Mouse (Mus musculus) hindbrain, embryonic 16.5 days (tissue): ENCODE measurements at regions not wholly inside any gene's neighbourhood (a gene's known extent, or its start where the extent isn't known, plus 50 kb on each side); places are given as distances from the start of the nearest gene placed in this dataset.

ENCODE experiments used
- ATAC-seq: fragments of 200-750 bp; cut with Nextera tagmentation; 2 replicates; pipeline ENCODE4 v1.8.0; 2017; ENCODE audit warnings: moderate TSS enrichment, moderate library complexity
- H3K27ac ChIP-seq: fragments of 300-500 bp; sonication (generic); 2 replicates; pipeline ENCODE4 v1.5.1; 2014; ENCODE audit warnings: low read depth, mild to moderate bottlenecking, control low read depth, low read length, moderate library complexity
- H3K27me3 ChIP-seq: fragments of 300-500 bp; sonication (generic); replicated peaks from 2 replicates; pipeline ENCODE4 v1.6.1; 2014; ENCODE audit warnings: low read length; ENCODE audit not compliant: control insufficient read depth, insufficient read depth
- H3K36me3 ChIP-seq: fragments of 300-500 bp; sonication (generic); 2 replicates; pipeline ENCODE4 v1.6.1; 2014; ENCODE audit warnings: mild to moderate bottlenecking, low read length, moderate library complexity, mixed read lengths; ENCODE audit not compliant: control insufficient read depth, insufficient read depth
- H3K4me1 ChIP-seq: fragments of 300-500 bp; sonication (generic); 2 replicates; pipeline ENCODE4 v1.6.1; 2014; ENCODE audit warnings: low read depth, low read length; ENCODE audit not compliant: control insufficient read depth, insufficient read depth
- H3K4me2 ChIP-seq: fragments of 300-500 bp; sonication (generic); 2 replicates; pipeline ENCODE4 v1.6.1; 2014; ENCODE audit warnings: mild to moderate bottlenecking, low read length, control low read depth, moderate library complexity
- H3K4me3 ChIP-seq: fragments of 300-500 bp; sonication (generic); 2 replicates; pipeline ENCODE4 v1.5.1; 2014; ENCODE audit warnings: mild to moderate bottlenecking, low read length, control low read depth, moderate library complexity
- H3K9ac ChIP-seq: fragments of 300-500 bp; sonication (generic); 2 replicates; pipeline ENCODE4 v1.6.1; 2014; ENCODE audit warnings: low read depth, mild to moderate bottlenecking, control low read depth, low read length, moderate library complexity
- H3K9me3 ChIP-seq: fragments of 300-500 bp; sonication (generic); 2 replicates; pipeline ENCODE4 v1.6.1; 2014; ENCODE audit warnings: mild to moderate bottlenecking, low read length, moderate library complexity; ENCODE audit not compliant: control insufficient read depth
- WGBS: fragments of 180-500 bp; shearing (Covaris S2); extraction: QIAGEN DNeasy Blood & Tissue Kit; methylation state at CpG from one replicate; pipeline ENCODE4 v1.1.7; 2014; 5-methylcytosine and 5-hydroxymethylcytosine counted together

- no peaks in the 10 kb centered on the region for H3K4me1 ChIP-seq
- no peaks in the 10 kb centered on the region for H3K9me3 ChIP-seq
- H3K27me3 ChIP-seq: no peaks in the 10 kb centered on the region
- 83% methylated on average over 7 of the region's 7 CpGs for WGBS
- H3K9ac ChIP-seq: no peak overlapping the region
- H3K36me3 ChIP-seq: no peaks in the 10 kb centered on the region
- no peak for ATAC-seq
- H3K4me2 ChIP-seq: no peak overlapping the region
- no peak overlapping the region for H3K27ac ChIP-seq
- H3K4me3 ChIP-seq: no peak overlapping the region
These were observed 98.0 kb downstream of the Mbl2 start for GRCm38 (mm10) chr19:30330792-30331191.

- 36% methylated on average over 1 of the region's 1 CpGs for WGBS
- H3K27me3 ChIP-seq: no peaks in the 10 kb centered on the region
- H3K4me1 ChIP-seq: no peaks in the 10 kb centered on the region
- H3K27ac ChIP-seq: no peak overlapping the region
- no peaks in the 10 kb centered on the region for H3K9me3 ChIP-seq
- H3K9ac ChIP-seq: no peak overlapping the region
- H3K4me3 ChIP-seq: no peak overlapping the region
- ATAC-seq: no peak
- H3K4me2 ChIP-seq: no peak overlapping the region
- H3K36me3 ChIP-seq: no peaks in the 10 kb centered on the region
These were observed 99.1 kb downstream of the Mbl2 start for GRCm38 (mm10) chr19:30331850-30332249.

GRCm38 (mm10) chr19:30344401-30344800 is 111.7 kb downstream of the Mbl2 start:
- no peak overlapping the region for H3K9ac ChIP-seq
- no peak for ATAC-seq
- WGBS: 93% methylated on average over 5 of the region's 5 CpGs

GRCm38 (mm10) chr19:30348924-30349323 is 116.2 kb downstream of the Mbl2 start:
- no peaks in the 10 kb centered on the region for H3K27me3 ChIP-seq
- H3K9ac ChIP-seq: no peak overlapping the region
- no peak for ATAC-seq
- H3K36me3 ChIP-seq: no peaks in the 10 kb centered on the region
- H3K4me3 ChIP-seq: no peak overlapping the region
- H3K9me3 ChIP-seq: no peaks in the 10 kb centered on the region
- H3K4me2 ChIP-seq: no peak overlapping the region
- H3K27ac ChIP-seq: no peak overlapping the region
- H3K4me1 ChIP-seq: no peaks in the 10 kb centered on the region
- WGBS: 86% methylated on average over 6 of the region's 6 CpGs

More at GRCm38 (mm10) chr19:30344401-30344800, 111.7 kb downstream of the Mbl2 start:
- Histone ChIP-seq H3K4me1 (no peaks in the 10 kb centered on the region), H3K27me3 (no peaks in the 10 kb centered on the region), H3K27ac (no peak overlapping the region), H3K4me2 (no peak overlapping the region), H3K4me3 (no peak overlapping the region), H3K36me3 (no peaks in the 10 kb centered on the region), H3K9me3 (no peaks in the 10 kb centered on the region)

- Histone ChIP-seq H3K9ac (no peak overlapping the region), H3K36me3 (no peaks in the 10 kb centered on the region), H3K27ac (no peak overlapping the region), H3K27me3 (no peaks in the 10 kb centered on the region), H3K4me1 (no peaks in the 10 kb centered on the region), H3K9me3 (no peaks in the 10 kb centered on the region), H3K4me3 (no peak overlapping the region), H3K4me2 (no peak overlapping the region)
- WGBS: 40% methylated on average over 4 of the region's 4 CpGs
- no peak for ATAC-seq
These were observed 122.2 kb downstream of the Mbl2 start for GRCm38 (mm10) chr19:30354981-30355380.

GRCm38 (mm10) chr19:30358961-30359360 is 126.2 kb downstream of the Mbl2 start:
- no peak for ATAC-seq
- Histone ChIP-seq H3K4me3 (no peak overlapping the region), H3K9me3 (no peaks in the 10 kb centered on the region), H3K9ac (no peak overlapping the region), H3K36me3 (no peaks in the 10 kb centered on the region), H3K27ac (no peak overlapping the region), H3K27me3 (no peaks in the 10 kb centered on the region), H3K4me1 (no peaks in the 10 kb centered on the region), H3K4me2 (no peak overlapping the region)
- WGBS: 73% methylated on average over 6 of the region's 6 CpGs

GRCm38 (mm10) chr19:30371901-30372300 is 139.2 kb downstream of the Mbl2 start:
- no peak for ATAC-seq
- Histone ChIP-seq H3K4me2 (no peak overlapping the region), H3K4me3 (no peak overlapping the region), H3K36me3 (no peaks in the 10 kb centered on the region), H3K27ac (no peak overlapping the region), H3K9me3 (no peaks in the 10 kb centered on the region), H3K4me1 (no peaks in the 10 kb centered on the region), H3K27me3 (no peaks in the 10 kb centered on the region), H3K9ac (no peak overlapping the region)
- 69% methylated on average over 5 of the region's 5 CpGs for WGBS

- Histone ChIP-seq H3K4me1 (no peaks in the 10 kb centered on the region), H3K27ac (no peak overlapping the region), H3K9ac (no peak overlapping the region), H3K4me3 (no peak overlapping the region), H3K4me2 (no peak overlapping the region), H3K36me3 (no peaks in the 10 kb centered on the region), H3K9me3 (no peaks in the 10 kb centered on the region), H3K27me3 (no peaks in the 10 kb centered on the region)
- ATAC-seq: peak; percentile 65; the same call in 1 of the 2 replicates
- WGBS: 46% methylated on average over 6 of the region's 6 CpGs
These were observed 147.0 kb downstream of the Mbl2 start for GRCm38 (mm10) chr19:30379767-30380166.

- Histone ChIP-seq H3K4me3 (no peak overlapping the region), H3K9ac (no peak overlapping the region), H3K9me3 (no peaks in the 10 kb centered on the region), H3K4me1 (no peaks in the 10 kb centered on the region), H3K36me3 (no peaks in the 10 kb centered on the region), H3K27me3 (no peaks in the 10 kb centered on the region), H3K27ac (no peak overlapping the region), H3K4me2 (no peak overlapping the region)
- no peak for ATAC-seq
- 79% methylated on average over 6 of the region's 6 CpGs for WGBS
These were observed 147.9 kb downstream of the Mbl2 start for GRCm38 (mm10) chr19:30380515-30381206.
